Mouse (Mus musculus) limb, embryonic 11.5 days (tissue): Measurements from ENCODE around the gene H2-K1. TPM values are rescaled to one million over a fixed set of nuclear protein-coding genes. Genes with fewer than 3 reads are reported as not detected.

Experiments used
- microRNA counts: library from miRNA; unstranded; fragments of <30 nt; microRNA quantifications from one replicate; lab custom pipeline; 2016
- microRNA-seq: library from miRNA; unstranded; fragments of <30 nt; microRNA quantifications from one replicate; pipeline ENCODE4, GENCODE M21; 2016
- polyA plus RNA-seq: library from polyadenylated mRNA; unstranded; fragments of >200 nt; fragmentation: Nextera tagmentation; extraction: Ambion mirVana; gene quantifications from 2 replicates; pipeline ENCODE4 v1.2.1, GENCODE M21; 2014

The H2-K1 gene
- polyA plus RNA-seq, 1 experiment from 2014 or later = 5.3 TPM

MicroRNA genes within 50 kb of the gene (microRNA counts, 519-probe panel; counts per million panel counts)
- not detected for microRNA mmu-miR-219 (lab: Ali Mortazavi, UCI)

Small RNAs within 50 kb of the gene (microRNA-seq; reads per million reads assigned to microRNA genes)
- gene Mir219a-1 (1.2 reads per million), gene Mir219c (not detected)

Other genes starting within 250 kb of the H2-K1 start
- gene Rab11b, start 239.8 kb downstream of the H2-K1 start, polyA plus RNA-seq = 270 and 277 TPM in 2 replicates
- gene Angptl4, start 218.5 kb downstream of the H2-K1 start, polyA plus RNA-seq = 37.9 and 43.6 TPM in 2 replicates
- 23.0 and 25.1 TPM in 2 replicates for gene Kank3, start 189.8 kb downstream of the H2-K1 start, polyA plus RNA-seq
- 1,083 and 1,144 TPM in 2 replicates for gene Rps28, start 175.8 kb downstream of the H2-K1 start, polyA plus RNA-seq
- 457 and 474 TPM in 2 replicates for gene Ndufa7, start 175.8 kb downstream of the H2-K1 start, polyA plus RNA-seq
- gene Cd320, start 157.3 kb downstream of the H2-K1 start, polyA plus RNA-seq = 85.5 and 91.5 TPM in 2 replicates
- not detected in 2 replicates for gene Gm7029, start 126.5 kb downstream of the H2-K1 start, polyA plus RNA-seq
- gene Kifc1, start 109.7 kb downstream of the H2-K1 start, polyA plus RNA-seq = 12.3 and 12.5 TPM in 2 replicates
- 0.19 and 0.48 TPM in 2 replicates for gene Platr17, start 95.2 kb downstream of the H2-K1 start, polyA plus RNA-seq
- gene Daxx, start 90.9 kb downstream of the H2-K1 start, polyA plus RNA-seq = 66.8 and 71.3 TPM in 2 replicates
- gene Tapbp, start 84.4 kb downstream of the H2-K1 start, polyA plus RNA-seq = 12.5 and 14.8 TPM in 2 replicates
- gene Zbtb22, start 84.4 kb downstream of the H2-K1 start, polyA plus RNA-seq = 10.1 and 11.8 TPM in 2 replicates
- gene Rgl2, start 70.8 kb downstream of the H2-K1 start, polyA plus RNA-seq = 37.3 and 38.7 TPM in 2 replicates
- gene Pfdn6, start 60.0 kb downstream of the H2-K1 start, polyA plus RNA-seq = 208 and 212 TPM in 2 replicates
- gene Wdr46, start 59.7 kb downstream of the H2-K1 start, polyA plus RNA-seq = 37.4 and 45.6 TPM in 2 replicates
- 2.6 and 3.0 TPM in 2 replicates for gene B3galt4, start 48.9 kb downstream of the H2-K1 start, polyA plus RNA-seq
- gene Vps52, start 44.5 kb downstream of the H2-K1 start, polyA plus RNA-seq = 35.6 and 37.1 TPM in 2 replicates
- gene Rps18, start 44.3 kb downstream of the H2-K1 start, polyA plus RNA-seq = 1,618 and 1,641 TPM in 2 replicates
- 3.8 and 5.6 TPM in 2 replicates for gene Ring1, start 24.3 kb upstream of the H2-K1 start, polyA plus RNA-seq
- 34.9 and 37.7 TPM in 2 replicates for gene H2-Ke6, start 27.7 kb upstream of the H2-K1 start, polyA plus RNA-seq
- gene Slc39a7, start 31.3 kb upstream of the H2-K1 start, polyA plus RNA-seq = 85.6 and 94.1 TPM in 2 replicates
- 20.5 and 24.0 TPM in 2 replicates for gene Rxrb, start 31.5 kb upstream of the H2-K1 start, polyA plus RNA-seq
- 2.6 and 5.0 TPM in 2 replicates for gene Col11a2, start 39.1 kb upstream of the H2-K1 start, polyA plus RNA-seq
- gene H2-Oa, start 92.0 kb upstream of the H2-K1 start, polyA plus RNA-seq = 0.55 and 1.2 TPM in 2 replicates
- gene H2-DMa, start 119.2 kb upstream of the H2-K1 start, polyA plus RNA-seq = 7.5 and 9.1 TPM in 2 replicates
- 141 and 152 TPM in 2 replicates for gene Brd2, start 122.3 kb upstream of the H2-K1 start, polyA plus RNA-seq
- 0.23 TPM in 1 of 2 replicates, not detected in the other for gene H2-DMb2, start 143.0 kb upstream of the H2-K1 start, polyA plus RNA-seq
- gene H2-DMb1, start 152.7 kb upstream of the H2-K1 start, polyA plus RNA-seq = 0.45 and 0.61 TPM in 2 replicates
- 2.4 and 3.1 TPM in 2 replicates for gene Tap1, start 187.2 kb upstream of the H2-K1 start, polyA plus RNA-seq
- 0.45 and 2.2 TPM in 2 replicates for gene Psmb9, start 187.4 kb upstream of the H2-K1 start, polyA plus RNA-seq
- gene Psmb8, start 197.4 kb upstream of the H2-K1 start, polyA plus RNA-seq = 1.7 and 1.9 TPM in 2 replicates
- gene Tap2, start 203.2 kb upstream of the H2-K1 start, polyA plus RNA-seq = 0.55 and 1.1 TPM in 2 replicates
- gene H2-Ob, start 238.6 kb upstream of the H2-K1 start, polyA plus RNA-seq = not detected in 2 replicates